Mouse (Mus musculus): ENCODE data around the gene C5ar1. TPM values are rescaled to one million over a fixed set of nuclear protein-coding genes. Genes with fewer than 3 reads are reported as not detected.

Gene C5ar1
- polyA plus RNA-seq, 1 experiment from 2014 or later: 1.4 TPM

GRCm38 (mm10) chr7:16210862-16211365, 48.4 kb downstream of the C5ar1 start:
- ATAC-seq (ENCODE audit: insufficient number of reproducible peaks, insufficient read depth, low FRiP score, low TSS enrichment, low read depth): no peak
- H3K27ac ChIP-seq: no peak overlapping the region
- H3K36me3 ChIP-seq: peaks cover 90% of the 10 kb centered on the region
- WGBS: 71% methylated on average over 12 of the region's 12 CpGs
- no peaks in the 10 kb centered on the region for H3K4me1 ChIP-seq
- no peaks in the 10 kb centered on the region for H3K27me3 ChIP-seq
- H3K9me3 ChIP-seq: no peaks in the 10 kb centered on the region
- H3K4me2 ChIP-seq: no peak overlapping the region
- no peak overlapping the region for H3K9ac ChIP-seq
- no peak overlapping the region for H3K4me3 ChIP-seq

GRCm38 (mm10) chr7:16208781-16209665, 50.3 kb downstream of the C5ar1 start:
- no peaks in the 10 kb centered on the region for H3K9me3 ChIP-seq
- no peak for ATAC-seq (ENCODE audit: insufficient number of reproducible peaks, insufficient read depth, low FRiP score, low TSS enrichment, low read depth)
- no peak overlapping the region for H3K4me2 ChIP-seq
- H3K4me1 ChIP-seq: no peaks in the 10 kb centered on the region
- H3K9ac ChIP-seq: no peak overlapping the region
- H3K4me3 ChIP-seq: no peak overlapping the region
- WGBS: 87% methylated on average over 21 of the region's 21 CpGs
- no peaks in the 10 kb centered on the region for H3K27me3 ChIP-seq
- H3K27ac ChIP-seq: no peak overlapping the region
- peaks cover 90% of the 10 kb centered on the region for H3K36me3 ChIP-seq

GRCm38 (mm10) chr7:16207496-16207895, 51.8 kb downstream of the C5ar1 start:
- H3K4me1 ChIP-seq: no peaks in the 10 kb centered on the region
- no peak for ATAC-seq (ENCODE audit: insufficient number of reproducible peaks, insufficient read depth, low FRiP score, low TSS enrichment, low read depth)
- 89% methylated on average over 10 of the region's 10 CpGs for WGBS
- no peaks in the 10 kb centered on the region for H3K9me3 ChIP-seq
- H3K27me3 ChIP-seq: no peaks in the 10 kb centered on the region
- no peak overlapping the region for H3K9ac ChIP-seq
- H3K27ac ChIP-seq: no peak overlapping the region
- no peak overlapping the region for H3K4me2 ChIP-seq
- no peak overlapping the region for H3K4me3 ChIP-seq
- peaks cover 90% of the 10 kb centered on the region for H3K36me3 ChIP-seq

GRCm38 (mm10) chr7:16207076-16207475, 52.3 kb downstream of the C5ar1 start:
- ATAC-seq (ENCODE audit: insufficient number of reproducible peaks, insufficient read depth, low FRiP score, low TSS enrichment, low read depth): no peak
- Histone ChIP-seq H3K4me2 (no peak overlapping the region), H3K9me3 (no peaks in the 10 kb centered on the region), H3K9ac (no peak overlapping the region), H3K4me3 (no peak overlapping the region), H3K36me3 (peaks cover 93% of the 10 kb centered on the region), H3K27ac (no peak overlapping the region), H3K4me1 (no peaks in the 10 kb centered on the region), H3K27me3 (no peaks in the 10 kb centered on the region)
- WGBS: 82% methylated on average over 7 of the region's 7 CpGs

- H3K27ac ChIP-seq: no peak overlapping the region
- no peak for ATAC-seq (ENCODE audit: insufficient number of reproducible peaks, insufficient read depth, low FRiP score, low TSS enrichment, low read depth)
- H3K27me3 ChIP-seq: no peaks in the 10 kb centered on the region
- peaks cover 92% of the 10 kb centered on the region for H3K36me3 ChIP-seq
- 81% methylated on average over 9 of the region's 9 CpGs for WGBS
- no peak overlapping the region for H3K9ac ChIP-seq
- H3K4me3 ChIP-seq: no peak overlapping the region
- H3K4me1 ChIP-seq: no peaks in the 10 kb centered on the region
- no peaks in the 10 kb centered on the region for H3K9me3 ChIP-seq
- no peak overlapping the region for H3K4me2 ChIP-seq
Observed at GRCm38 (mm10) chr7:16204791-16205190, 54.5 kb downstream of the C5ar1 start.

GRCm38 (mm10) chr7:16203505-16203903, 55.8 kb downstream of the C5ar1 start:
- H3K27ac ChIP-seq: no peak overlapping the region
- H3K27me3 ChIP-seq: no peaks in the 10 kb centered on the region
- no peak for ATAC-seq (ENCODE audit: insufficient number of reproducible peaks, insufficient read depth, low FRiP score, low TSS enrichment, low read depth)
- H3K4me2 ChIP-seq: no peak overlapping the region
- 92% methylated on average over 13 of the region's 13 CpGs for WGBS
- H3K36me3 ChIP-seq: peaks cover 92% of the 10 kb centered on the region
- H3K4me3 ChIP-seq: no peak overlapping the region
- H3K9ac ChIP-seq: no peak overlapping the region
- H3K4me1 ChIP-seq: no peaks in the 10 kb centered on the region
- no peaks in the 10 kb centered on the region for H3K9me3 ChIP-seq

GRCm38 (mm10) chr7:16202756-16203504, 56.4 kb downstream of the C5ar1 start:
- Histone ChIP-seq H3K27me3 (no peaks in the 10 kb centered on the region), H3K4me1 (no peaks in the 10 kb centered on the region), H3K9me3 (no peaks in the 10 kb centered on the region), H3K9ac (no peak overlapping the region), H3K27ac (no peak overlapping the region), H3K36me3 (peaks cover 96% of the 10 kb centered on the region), H3K4me2 (no peak overlapping the region), H3K4me3 (no peak overlapping the region)
- WGBS: 79% methylated on average over 15 of the region's 15 CpGs
- ATAC-seq (ENCODE audit: insufficient number of reproducible peaks, insufficient read depth, low FRiP score, low TSS enrichment, low read depth): no peak

GRCm38 (mm10) chr7:16201136-16201535, 58.2 kb downstream of the C5ar1 start:
- WGBS: 78% methylated on average over 6 of the region's 6 CpGs
- ATAC-seq (ENCODE audit: insufficient number of reproducible peaks, insufficient read depth, low FRiP score, low TSS enrichment, low read depth): no peak
- no peak overlapping the region for H3K27ac ChIP-seq
- H3K27me3 ChIP-seq: no peaks in the 10 kb centered on the region
- H3K4me3 ChIP-seq: no peak overlapping the region
- no peak overlapping the region for H3K4me2 ChIP-seq
- H3K36me3 ChIP-seq: peaks cover 94% of the 10 kb centered on the region
- H3K9me3 ChIP-seq: no peaks in the 10 kb centered on the region
- H3K4me1 ChIP-seq: no peaks in the 10 kb centered on the region
- H3K9ac ChIP-seq: no peak overlapping the region

GRCm38 (mm10) chr7:16198540-16198939, 60.8 kb downstream of the C5ar1 start:
- no peak for ATAC-seq (ENCODE audit: insufficient number of reproducible peaks, insufficient read depth, low FRiP score, low TSS enrichment, low read depth)
- no peak overlapping the region for H3K27ac ChIP-seq
- H3K4me2 ChIP-seq: no peak overlapping the region
- no peaks in the 10 kb centered on the region for H3K9me3 ChIP-seq
- H3K36me3 ChIP-seq: peaks cover 74% of the 10 kb centered on the region
- no peak overlapping the region for H3K9ac ChIP-seq
- H3K27me3 ChIP-seq: no peaks in the 10 kb centered on the region
- H3K4me1 ChIP-seq: peaks cover 3% of the 10 kb centered on the region; the same call in 1 of the 2 replicates
- no peak overlapping the region for H3K4me3 ChIP-seq
- 83% methylated on average over 11 of the region's 11 CpGs for WGBS

GRCm38 (mm10) chr7:16197166-16197565, 62.2 kb downstream of the C5ar1 start:
- Histone ChIP-seq H3K36me3 (peaks cover 61% of the 10 kb centered on the region), H3K4me3 (no peak overlapping the region)
- ATAC-seq (ENCODE audit: insufficient number of reproducible peaks, insufficient read depth, low FRiP score, low TSS enrichment, low read depth): no peak

More at GRCm38 (mm10) chr7:16197166-16197565, 62.2 kb downstream of the C5ar1 start:
- Histone ChIP-seq H3K27me3 (no peaks in the 10 kb centered on the region), H3K27ac (no peak overlapping the region), H3K4me1 (peaks cover 3% of the 10 kb centered on the region; the same call in 1 of the 2 replicates), H3K4me2 (no peak overlapping the region), H3K9me3 (no peaks in the 10 kb centered on the region), H3K9ac (no peak overlapping the region)
- 82% methylated on average over 5 of the region's 5 CpGs for WGBS
